Mouse (Mus musculus) erythroblast, embryonic 14.5 days (primary cell): Measurements from ENCODE around the gene Rab7.

Experiments used
- GATA1 ChIP-seq: IDR thresholded peaks from 2 replicates; pipeline ENCODE4 v1.6.1; 2012; ENCODE audit warnings: low read length, inconsistent platforms, mixed read lengths
- TAL1 ChIP-seq: IDR thresholded peaks from 3 replicates; pipeline ENCODE4 v1.6.1; 2012; ENCODE audit warnings: low read length, inconsistent platforms, mixed read lengths

DNA sequence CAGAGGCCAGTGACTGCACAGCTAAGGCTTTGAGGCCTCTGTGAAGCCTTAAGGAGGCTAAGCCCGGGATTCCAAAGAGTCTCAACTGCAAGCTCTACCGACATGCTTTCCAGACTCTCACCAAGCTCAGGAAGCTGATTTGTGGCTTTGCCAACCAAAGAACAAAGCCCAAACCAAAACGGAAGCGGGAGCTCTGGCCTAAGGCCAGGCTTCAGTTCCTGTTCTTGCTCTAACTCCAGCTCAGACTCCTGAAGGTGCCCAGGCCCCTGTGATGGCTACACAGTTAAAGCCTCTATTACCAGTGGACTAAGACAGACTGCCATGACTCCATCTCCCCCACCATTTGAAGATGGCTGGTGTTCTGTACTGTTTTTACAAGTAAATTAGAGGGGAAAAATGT, 20.0 kb upstream of the Rab7 start:
- TF ChIP-seq GATA1, result no peak
- TF ChIP-seq TAL1, result no peak
